Mouse (Mus musculus) testis, adult 2 months (tissue): Measurements from ENCODE around the gene Tas2r121. TPM values are rescaled to one million over a fixed set of nuclear protein-coding genes. Genes with fewer than 3 reads are reported as not detected.
"Not testable (repeated sequence)": the region's sequence is repeated elsewhere in the genome, so short reads cannot be mapped to it uniquely, and the experiment has no call there.

Experiments used
- H3K27ac ChIP-seq: fragments of 200-500 bp; 2 replicates; pipeline ENCODE4 v1.5.1; 2012; ENCODE audit warnings: low read depth, low read length; ENCODE audit not compliant: control insufficient read depth, insufficient read depth
- H3K27me3 ChIP-seq: fragments of 200-500 bp; 2 replicates; pipeline ENCODE4 v1.6.1; 2012; ENCODE audit warnings: mild to moderate bottlenecking, low read length, moderate library complexity; ENCODE audit not compliant: control insufficient read depth, insufficient read depth
- H3K36me3 ChIP-seq: fragments of 200-500 bp; 2 replicates; pipeline ENCODE4 v1.6.1; 2012; ENCODE audit warnings: mild to moderate bottlenecking, low read length; ENCODE audit not compliant: control insufficient read depth, insufficient read depth
- H3K4me1 ChIP-seq: fragments of 200-500 bp; 2 replicates; pipeline ENCODE4 v1.6.1; 2012; ENCODE audit warnings: low read length; ENCODE audit not compliant: control insufficient read depth, insufficient read depth
- H3K4me3 ChIP-seq: fragments of 200-500 bp; 2 replicates; pipeline ENCODE4 v1.5.1; 2012; ENCODE audit warnings: low read depth, mild to moderate bottlenecking, low read length, moderate library complexity, mixed read lengths; ENCODE audit not compliant: control insufficient read depth
- CTCF ChIP-seq: fragments of 200-500 bp; IDR thresholded peaks from 2 replicates; pipeline ENCODE4 v1.5.1; 2012; ENCODE audit warnings: low read depth, mild to moderate bottlenecking, inconsistent platforms, low read length, moderate library complexity; ENCODE audit not compliant: control insufficient read depth, insufficient read depth, insufficient replicate concordance
- POLR2A ChIP-seq: fragments of 200-500 bp; IDR thresholded peaks from 2 replicates; pipeline ENCODE4 v1.6.1; 2012; ENCODE audit warnings: low read depth, mild to moderate bottlenecking, inconsistent platforms, low read length, moderate library complexity; ENCODE audit not compliant: control insufficient read depth
- polyA plus RNA-seq: library from polyadenylated mRNA; depleted of rRNA; stranded (reverse); fragments of >200 nt; gene quantifications from 2 replicates; pipeline ENCODE4 v1.2.3, GENCODE M21; 2012; rRNA removed

Gene Tas2r121
- polyA plus RNA-seq, result not detected in 2 replicates

GRCm38 (mm10) chr6:132700907-132701306, at the start of gene Tas2r121:
Gene Tas2r121 (minus strand): TSS chr6:132701007.
- H3K4me3 ChIP-seq, result no peak within 1 kb of the TSS
- TF ChIP-seq CTCF (no peak), POLR2A (no peak)
- H3K36me3 ChIP-seq, result no peaks in the 10 kb centered on the region
- no peak within 1 kb of the TSS for H3K27ac ChIP-seq
- no peaks in the 10 kb centered on the region for H3K27me3 ChIP-seq
- H3K4me1 ChIP-seq, result no peaks in the 10 kb centered on the region

GRCm38 (mm10) chr6:132750206-132750605, 49.4 kb upstream of the Tas2r121 start:
- Histone ChIP-seq H3K27ac (no peak overlapping the region), H3K27me3 (no peaks in the 10 kb centered on the region), H3K4me1 (no peaks in the 10 kb centered on the region), H3K36me3 (no peaks in the 10 kb centered on the region), H3K4me3 (no peak overlapping the region)
- TF ChIP-seq CTCF (no peak), POLR2A (no peak)

GRCm38 (mm10) chr6:132737935-132738334, 37.1 kb upstream of the Tas2r121 start, which contains the start of gene Tas2r115:
Gene Tas2r115 (minus strand): TSS chr6:132738035.
- Histone ChIP-seq H3K4me3 (no peak within 1 kb of the TSS), H3K27me3 (no peaks in the 10 kb centered on the region), H3K27ac (no peak within 1 kb of the TSS), H3K36me3 (no peaks in the 10 kb centered on the region), H3K4me1 (no peaks in the 10 kb centered on the region)
- TF ChIP-seq POLR2A (no peak), CTCF (no peak)

- H3K27ac ChIP-seq, result no peak within 1 kb of the TSS
- no peaks in the 10 kb centered on the region for H3K36me3 ChIP-seq
- no peak within 1 kb of the TSS for H3K4me3 ChIP-seq
- no peaks in the 10 kb centered on the region for H3K4me1 ChIP-seq
- TF ChIP-seq POLR2A (no peak), CTCF (no peak)
- no peaks in the 10 kb centered on the region for H3K27me3 ChIP-seq
Observed at GRCm38 (mm10) chr6:132711828-132712227, 11.0 kb upstream of the Tas2r121 start, which contains the start of gene Tas2r122. Gene Tas2r122 (minus strand): TSS chr6:132711928.

GRCm38 (mm10) chr6:132691596-132691995, 9.2 kb downstream of the Tas2r121 start:
- not testable (repeated sequence) for H3K4me1 ChIP-seq, H3K36me3 ChIP-seq, H3K27ac ChIP-seq, H3K4me3 ChIP-seq, H3K27me3 ChIP-seq

GRCm38 (mm10) chr6:132656653-132657052, 44.2 kb downstream of the Tas2r121 start, which contains the start of gene Tas2r120:
Gene Tas2r120 (plus strand): TSS chr6:132656953.
- Histone ChIP-seq H3K4me3 (no peak within 1 kb of the TSS), H3K27ac (no peak within 1 kb of the TSS), H3K4me1 (no peaks in the 10 kb centered on the region), H3K27me3 (no peaks in the 10 kb centered on the region), H3K36me3 (no peaks in the 10 kb centered on the region)
- TF ChIP-seq POLR2A (no peak), CTCF (no peak)

- Histone ChIP-seq H3K27ac (no peak within 1 kb of the TSS), H3K27me3 (no peaks in the 10 kb centered on the region), H3K4me3 (no peak within 1 kb of the TSS), H3K4me1 (no peaks in the 10 kb centered on the region), H3K36me3 (no peaks in the 10 kb centered on the region)
- TF ChIP-seq POLR2A, result no peak
- no peak for TF ChIP-seq CTCF
Observed at GRCm38 (mm10) chr6:132651426-132651825, 49.4 kb downstream of the Tas2r121 start, which contains the start of gene A630073D07Rik. Gene A630073D07Rik (minus strand): TSS chr6:132651526.

Other genes with a start within 250 kb of the Tas2r121 start
- not detected in 2 replicates for gene Prh1, start 131.2 kb downstream of the Tas2r121 start, polyA plus RNA-seq
- not detected in 2 replicates for gene Prp2, start 105.1 kb downstream of the Tas2r121 start, polyA plus RNA-seq
- not detected in 2 replicates for gene A630073D07Rik, start 49.5 kb downstream of the Tas2r121 start, polyA plus RNA-seq
- gene Tas2r120, start 44.1 kb downstream of the Tas2r121 start, polyA plus RNA-seq, result not detected in 2 replicates
- gene Tas2r122, start 10.9 kb upstream of the Tas2r121 start, polyA plus RNA-seq, result not detected in 2 replicates
- not detected in 2 replicates for gene Tas2r115, start 37.0 kb upstream of the Tas2r121 start, polyA plus RNA-seq
- gene Tas2r124, start 53.7 kb upstream of the Tas2r121 start, polyA plus RNA-seq, result not detected in 2 replicates
- not detected in 2 replicates for gene Tas2r102, start 61.1 kb upstream of the Tas2r121 start, polyA plus RNA-seq
- gene Tas2r136, start 77.2 kb upstream of the Tas2r121 start, polyA plus RNA-seq, result not detected in 2 replicates
- not detected in 2 replicates for gene Tas2r117, start 101.8 kb upstream of the Tas2r121 start, polyA plus RNA-seq
- gene Tas2r123, start 146.1 kb upstream of the Tas2r121 start, polyA plus RNA-seq, result not detected in 2 replicates
- not detected in 2 replicates for gene Tas2r116, start 154.4 kb upstream of the Tas2r121 start, polyA plus RNA-seq
- not detected in 2 replicates for gene Tas2r110, start 167.0 kb upstream of the Tas2r121 start, polyA plus RNA-seq
- not detected in 2 replicates for gene Tas2r113, start 192.0 kb upstream of the Tas2r121 start, polyA plus RNA-seq
- not detected in 2 replicates for gene Tas2r125, start 208.6 kb upstream of the Tas2r121 start, polyA plus RNA-seq